Mouse (Mus musculus) erythroblast, embryonic 14.5 days (primary cell): ENCODE data around the gene Snapc5. TPM values are rescaled to one million over a fixed set of nuclear protein-coding genes. Genes with fewer than 3 reads are reported as not detected.
"Not testable (repeated sequence)": the region's sequence is repeated elsewhere in the genome, so short reads cannot be mapped to it uniquely, and the experiment has no call there.

Source experiments
- H3K27me3 ChIP-seq: 2 replicates; pipeline ENCODE4 v1.6.1; 2012; ENCODE audit warnings: inconsistent platforms; ENCODE audit not compliant: control insufficient read depth
- H3K36me3 ChIP-seq: 2 replicates; pipeline ENCODE4 v1.6.1; 2012; ENCODE audit warnings: mild to moderate bottlenecking, inconsistent platforms; ENCODE audit not compliant: control insufficient read depth
- H3K4me1 ChIP-seq: 2 replicates; pipeline ENCODE4 v1.6.1; 2012; ENCODE audit warnings: inconsistent platforms; ENCODE audit not compliant: control insufficient read depth
- H3K4me3 ChIP-seq: replicated peaks from 2 replicates; pipeline ENCODE3; 2012; ENCODE audit warnings: moderate library complexity, mild to moderate bottlenecking, inconsistent platforms
- H3K9me3 ChIP-seq: 2 replicates; pipeline ENCODE4 v1.6.1; 2012; ENCODE audit warnings: low read length, inconsistent platforms, mixed read lengths; ENCODE audit not compliant: control insufficient read depth
- GATA1 ChIP-seq: IDR thresholded peaks from 2 replicates; pipeline ENCODE4 v1.6.1; 2012; ENCODE audit warnings: low read length, inconsistent platforms, mixed read lengths
- TAL1 ChIP-seq: IDR thresholded peaks from 3 replicates; pipeline ENCODE4 v1.6.1; 2012; ENCODE audit warnings: low read length, inconsistent platforms, mixed read lengths
- polyA plus RNA-seq: library from polyadenylated mRNA; stranded (reverse); fragments of >175 nt; gene quantifications from 2 replicates; pipeline ENCODE4 v1.2.3, GENCODE M21; 2012

Gene Snapc5
- polyA plus RNA-seq, 1 experiment, result 0.11 TPM

DNA sequence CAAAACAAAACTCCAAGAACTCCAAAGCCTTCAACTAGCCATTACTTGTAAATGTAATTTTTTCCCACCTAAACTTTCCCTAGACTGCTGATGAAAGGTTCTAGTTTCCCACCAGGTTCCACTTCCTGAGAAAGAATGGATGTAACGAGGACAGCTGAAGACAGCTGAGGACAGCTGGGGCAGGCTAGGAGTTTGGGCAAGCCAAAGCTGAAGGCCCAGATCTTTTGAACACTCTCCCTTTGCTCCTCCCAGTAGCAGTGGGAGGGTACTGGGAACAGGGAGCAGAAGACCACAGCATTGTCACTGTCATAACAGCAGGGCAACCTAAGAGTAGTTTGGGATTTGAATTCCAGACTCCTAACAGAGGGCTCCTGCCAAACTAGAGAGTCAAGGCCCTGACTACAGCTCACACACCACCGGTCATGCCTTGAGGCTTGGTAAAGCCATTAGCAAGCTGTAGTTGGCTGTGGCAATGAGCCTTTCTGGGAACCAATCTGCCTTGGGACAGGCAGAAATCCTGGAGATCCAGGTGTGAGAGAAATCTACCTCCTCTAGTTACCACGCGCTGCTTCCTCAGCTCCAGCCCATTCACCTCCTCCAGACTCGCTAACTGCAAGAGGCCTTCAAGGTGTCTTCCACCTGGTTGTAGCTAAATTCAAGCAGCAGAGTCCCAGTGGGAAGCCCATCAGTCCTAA lies 19.1 kb downstream of the Snapc5 start:
- Histone ChIP-seq H3K4me1 (no peaks in the 10 kb centered on the region), H3K4me3 (no peak overlapping the region), H3K9me3 (no peaks in the 10 kb centered on the region), H3K27me3 (no peaks in the 10 kb centered on the region), H3K36me3 (peaks cover 8% of the 10 kb centered on the region)
- TF ChIP-seq GATA1 (no peak), TAL1 (no peak)

DNA sequence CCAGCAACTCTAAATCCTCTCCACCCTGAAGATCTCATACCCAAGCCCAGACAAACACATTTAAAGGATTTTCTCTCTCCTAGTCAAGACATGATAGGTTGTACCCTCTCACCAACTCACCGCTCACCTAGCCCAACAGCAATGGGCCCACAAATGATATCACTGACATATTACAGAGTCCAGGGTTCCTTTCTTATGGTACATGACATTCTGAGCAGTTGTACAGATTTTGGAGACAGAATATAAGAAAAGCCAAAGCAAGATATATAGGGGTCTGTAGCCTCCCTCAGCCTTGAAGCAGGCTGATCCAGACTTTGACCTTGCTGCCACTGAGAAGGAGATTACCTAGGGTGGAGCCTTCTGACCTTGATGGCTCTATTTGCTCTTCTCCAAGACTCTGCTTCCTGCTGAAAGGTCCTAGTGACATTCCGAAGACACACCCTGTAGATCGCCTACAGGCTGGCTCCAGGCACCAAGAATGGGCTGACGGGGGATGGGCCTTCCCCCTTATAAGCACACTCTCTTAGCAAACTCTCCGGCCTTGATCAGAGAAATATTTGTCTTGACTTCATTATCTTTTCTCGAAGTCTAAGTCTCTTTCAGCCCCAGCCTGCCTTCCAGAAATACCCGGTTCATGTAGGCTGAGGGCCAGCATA lies 19.8 kb downstream of the Snapc5 start:
- H3K36me3 ChIP-seq, H3K9me3 ChIP-seq, H3K4me1 ChIP-seq, H3K27me3 ChIP-seq, H3K4me3 ChIP-seq: not testable (repeated sequence)

GRCm38 (mm10) chr9:64199897-64200296 lies 20.8 kb downstream of the Snapc5 start:
- no peaks in the 10 kb centered on the region for H3K9me3 ChIP-seq
- no peaks in the 10 kb centered on the region for H3K4me1 ChIP-seq
- no peaks in the 10 kb centered on the region for H3K27me3 ChIP-seq
- H3K4me3 ChIP-seq, result no peak overlapping the region
- no peak for TF ChIP-seq GATA1
- TF ChIP-seq TAL1, result no peak
- H3K36me3 ChIP-seq, result peaks cover 12% of the 10 kb centered on the region

- Histone ChIP-seq H3K27me3 (no peaks in the 10 kb centered on the region), H3K4me1 (no peaks in the 10 kb centered on the region), H3K36me3 (peaks cover 11% of the 10 kb centered on the region; the same call in 1 of the 2 replicates), H3K9me3 (no peaks in the 10 kb centered on the region), H3K4me3 (no peak overlapping the region)
- TF ChIP-seq GATA1, result no peak
- TF ChIP-seq TAL1, result no peak
Observed at GRCm38 (mm10) chr9:64202331-64202730, 23.3 kb downstream of the Snapc5 start.

GRCm38 (mm10) chr9:64202866-64203265 lies 23.8 kb downstream of the Snapc5 start:
- H3K27me3 ChIP-seq, result no peaks in the 10 kb centered on the region
- TF ChIP-seq GATA1, result no peak
- no peak for TF ChIP-seq TAL1
- no peaks in the 10 kb centered on the region for H3K9me3 ChIP-seq
- H3K4me3 ChIP-seq, result no peak overlapping the region
- H3K36me3 ChIP-seq, result peaks cover 11% of the 10 kb centered on the region; the same call in 1 of the 2 replicates
- H3K4me1 ChIP-seq, result no peaks in the 10 kb centered on the region

- H3K4me3 ChIP-seq, result no peak overlapping the region
Observed at GRCm38 (mm10) chr9:64207509-64208084, 28.5 kb downstream of the Snapc5 start.

GRCm38 (mm10) chr9:64214452-64214851 lies 35.4 kb downstream of the Snapc5 start:
- H3K9me3 ChIP-seq, result no peaks in the 10 kb centered on the region
- TF ChIP-seq TAL1, result no peak
- H3K36me3 ChIP-seq, result peaks cover 17% of the 10 kb centered on the region
- no peak overlapping the region for H3K4me3 ChIP-seq
- no peaks in the 10 kb centered on the region for H3K4me1 ChIP-seq
- no peaks in the 10 kb centered on the region for H3K27me3 ChIP-seq

More at GRCm38 (mm10) chr9:64207509-64208084, 28.5 kb downstream of the Snapc5 start:
- Histone ChIP-seq H3K4me1 (no peaks in the 10 kb centered on the region), H3K27me3 (no peaks in the 10 kb centered on the region), H3K9me3 (no peaks in the 10 kb centered on the region), H3K36me3 (peaks cover 29% of the 10 kb centered on the region)
- TF ChIP-seq TAL1, result no peak
- no peak for TF ChIP-seq GATA1

DNA sequence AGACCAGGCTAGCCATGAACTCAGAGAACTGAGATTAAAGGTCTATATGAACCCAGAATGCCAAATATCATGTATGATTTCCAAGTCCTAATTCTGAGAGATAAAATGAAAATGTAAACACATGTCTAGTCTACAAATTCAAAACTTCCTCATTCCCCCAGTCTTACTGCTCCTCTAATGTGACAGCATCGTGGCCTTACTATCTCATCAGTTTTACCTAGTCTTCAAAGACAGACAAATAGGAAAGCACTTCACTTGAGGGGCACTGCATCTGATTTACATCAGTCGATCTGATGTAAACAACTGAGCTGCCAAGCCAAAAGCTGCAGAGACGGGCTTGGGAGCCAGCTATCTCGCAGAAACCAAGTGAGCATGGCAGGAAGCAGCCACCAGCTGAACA lies 37.0 kb downstream of the Snapc5 start:
- TF ChIP-seq TAL1 (no peak), GATA1 (no peak)
- Histone ChIP-seq H3K27me3 (no peaks in the 10 kb centered on the region), H3K9me3 (no peaks in the 10 kb centered on the region), H3K4me3 (no peak overlapping the region), H3K4me1 (no peaks in the 10 kb centered on the region), H3K36me3 (peaks cover 6% of the 10 kb centered on the region)

GRCm38 (mm10) chr9:64216641-64217040 lies 37.6 kb downstream of the Snapc5 start:
- Histone ChIP-seq H3K9me3 (no peaks in the 10 kb centered on the region), H3K4me3 (no peak overlapping the region), H3K4me1 (no peaks in the 10 kb centered on the region), H3K27me3 (no peaks in the 10 kb centered on the region), H3K36me3 (peaks cover 3% of the 10 kb centered on the region)
- TF ChIP-seq TAL1 (no peak), GATA1 (no peak)
